Mouse (Mus musculus) heart, adult 11 months (tissue): Measurements from ENCODE around the gene N4bp2l1.

Source experiments
- DNase-seq: peaks from one replicate; pipeline ENCODE4 v3.0.0; 2022

Gene N4bp2l1

GRCm38 (mm10) chr5:150597088-150597487 is at the start of gene N4bp2l1:
Gene N4bp2l1, minus strand, starts transcription at chr5:150597188.
- no peak for DNase-seq

GRCm38 (mm10) chr5:150644926-150645325 is 47.9 kb upstream of the N4bp2l1 start:
- DNase-seq = peak; percentile 11

- DNase-seq = peak; percentile 84
Measured at GRCm38 (mm10) chr5:150643390-150643789, 46.4 kb upstream of the N4bp2l1 start.

- peak; percentile 27 for DNase-seq
Measured at GRCm38 (mm10) chr5:150641440-150641839, 44.5 kb upstream of the N4bp2l1 start.

GRCm38 (mm10) chr5:150629692-150630091 is 32.7 kb upstream of the N4bp2l1 start:
- DNase-seq = peak; percentile 78

- no peak for DNase-seq
Measured at GRCm38 (mm10) chr5:150629272-150629671, 32.3 kb upstream of the N4bp2l1 start.

- peak; percentile 56 for DNase-seq
Measured at GRCm38 (mm10) chr5:150625528-150625927, 28.5 kb upstream of the N4bp2l1 start.

GRCm38 (mm10) chr5:150622792-150623191 is 25.8 kb upstream of the N4bp2l1 start:
- DNase-seq = peak; percentile 77

- DNase-seq = peak; percentile 62
Measured at GRCm38 (mm10) chr5:150621592-150621991, 24.6 kb upstream of the N4bp2l1 start.

GRCm38 (mm10) chr5:150620588-150621135 is 23.7 kb upstream of the N4bp2l1 start:
- DNase-seq = peak; percentile 67

GRCm38 (mm10) chr5:150618599-150619355 is 21.8 kb upstream of the N4bp2l1 start:
- DNase-seq = peak; percentile 36

- DNase-seq = peak; percentile 67
Measured at GRCm38 (mm10) chr5:150616731-150617130, 19.7 kb upstream of the N4bp2l1 start.

GRCm38 (mm10) chr5:150616216-150616615 is 19.2 kb upstream of the N4bp2l1 start:
- DNase-seq = peak; percentile 16

- DNase-seq = peak; percentile 17
Measured at GRCm38 (mm10) chr5:150614054-150614453, 17.1 kb upstream of the N4bp2l1 start.

GRCm38 (mm10) chr5:150611697-150612096 is 14.7 kb upstream of the N4bp2l1 start:
- peak; percentile 89 for DNase-seq

- DNase-seq = peak; percentile 82
Measured at GRCm38 (mm10) chr5:150611136-150611535, 14.1 kb upstream of the N4bp2l1 start.

- peak; percentile 53 for DNase-seq
Measured at GRCm38 (mm10) chr5:150607631-150608030, 10.6 kb upstream of the N4bp2l1 start.

GRCm38 (mm10) chr5:150606131-150606530 is 9.1 kb upstream of the N4bp2l1 start:
- DNase-seq = peak; percentile 27

GRCm38 (mm10) chr5:150601441-150602230 is 4.6 kb upstream of the N4bp2l1 start:
- no peak for DNase-seq

- peak; percentile 94 for DNase-seq
Measured at GRCm38 (mm10) chr5:150600554-150601440, 3.8 kb upstream of the N4bp2l1 start.

GRCm38 (mm10) chr5:150599301-150600294 is 2.6 kb upstream of the N4bp2l1 start:
- DNase-seq = no peak
